Mouse (Mus musculus) C2C12 (cell line): ENCODE data around the gene D930020B18Rik.

Experiments
- CTCF ChIP-seq: IDR thresholded peaks from one replicate; pipeline ENCODE4 v1.5.1; 2011; ENCODE audit not compliant: control insufficient read depth, insufficient read depth, insufficient read length
- FOSL1 ChIP-seq: IDR thresholded peaks from one replicate; pipeline ENCODE4 v1.8.0; 2011; ENCODE audit warnings: mild to moderate bottlenecking, low read length; ENCODE audit not compliant: poor library complexity, insufficient read depth, severe bottlenecking
- MAX ChIP-seq: IDR thresholded peaks from one replicate; pipeline ENCODE4 v1.6.1; 2011; ENCODE audit warnings: mild to moderate bottlenecking, control low read depth
- MYOD1 ChIP-seq: IDR thresholded peaks from one replicate; pipeline ENCODE4 v1.6.1; 2011; ENCODE audit warnings: low read depth; ENCODE audit not compliant: control insufficient read depth, insufficient read length
- MYOG ChIP-seq: IDR thresholded peaks from one replicate; pipeline ENCODE4 v1.6.1; 2011; ENCODE audit not compliant: control insufficient read depth, insufficient read length; ENCODE audit errors: extremely low read depth
- USF1 ChIP-seq: IDR thresholded peaks from one replicate; pipeline ENCODE4 v1.6.1; 2011; ENCODE audit warnings: low read depth, mild to moderate bottlenecking, control low read depth, moderate library complexity

DNA sequence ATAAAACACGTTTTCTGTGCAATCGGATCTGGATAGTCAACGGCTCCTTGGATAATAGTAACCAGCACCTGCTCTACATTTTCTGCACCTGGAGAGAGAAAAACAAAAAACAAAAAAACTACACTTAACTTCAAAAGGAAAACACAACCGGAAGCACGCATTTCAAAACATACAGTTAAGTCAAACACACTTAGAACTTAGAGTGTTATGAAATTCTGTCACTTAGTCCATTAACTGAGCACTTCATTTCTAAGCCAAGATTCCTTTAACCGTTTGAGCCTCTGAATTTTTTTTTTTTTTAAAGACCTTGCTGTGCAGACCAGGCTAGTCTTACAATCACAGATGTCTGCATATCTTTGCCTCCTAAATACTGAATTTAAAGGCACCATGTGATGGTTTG lies 40.1 kb upstream of the D930020B18Rik start:
- TF ChIP-seq CTCF (no peak), MYOG (no peak), FOSL1 (no peak), USF1 (no peak), MYOD1 (no peak), MAX (no peak)
